Mouse (Mus musculus) limb, embryonic 15.5 days (tissue): Measurements from ENCODE around the gene Mylk. TPM values are rescaled to one million over a fixed set of nuclear protein-coding genes. Genes with fewer than 3 reads are reported as not detected.

Experiments used
- ATAC-seq: fragments of 200-750 bp; cut with Nextera tagmentation; 2 replicates; pipeline ENCODE4 v1.8.0; 2017; ENCODE audit warnings: low read depth, moderate TSS enrichment; ENCODE audit not compliant: insufficient number of reproducible peaks, low FRiP score, low TSS enrichment
- H3K27ac ChIP-seq: fragments of 300-500 bp; sonication (generic); 2 replicates; pipeline ENCODE4 v1.5.1; 2015; ENCODE audit warnings: moderate library complexity, mild to moderate bottlenecking, inconsistent platforms
- H3K27me3 ChIP-seq: fragments of 300-500 bp; sonication (generic); 2 replicates; pipeline ENCODE4 v1.6.1; 2015; ENCODE audit warnings: inconsistent platforms
- H3K36me3 ChIP-seq: fragments of 300-500 bp; sonication (generic); 2 replicates; pipeline ENCODE4 v1.6.1; 2015; ENCODE audit warnings: inconsistent platforms
- H3K4me1 ChIP-seq: fragments of 300-500 bp; sonication (generic); 2 replicates; pipeline ENCODE4 v1.6.1; 2015; ENCODE audit warnings: inconsistent platforms
- H3K4me2 ChIP-seq: fragments of 300-500 bp; sonication (generic); 2 replicates; pipeline ENCODE4 v1.6.1; 2015; ENCODE audit warnings: mild to moderate bottlenecking, inconsistent platforms
- H3K4me3 ChIP-seq: fragments of 300-500 bp; sonication (generic); 2 replicates; pipeline ENCODE4 v1.5.1; 2015; ENCODE audit warnings: mild to moderate bottlenecking, inconsistent platforms
- H3K9ac ChIP-seq: fragments of 300-500 bp; sonication (generic); 2 replicates; pipeline ENCODE4 v1.6.1; 2015; ENCODE audit warnings: inconsistent platforms
- H3K9me3 ChIP-seq: fragments of 300-500 bp; sonication (generic); 2 replicates; pipeline ENCODE4 v1.6.1; 2016; ENCODE audit warnings: inconsistent platforms
- WGBS: fragments of 180-500 bp; shearing (Covaris S2); methylation state at CpG from one replicate; pipeline ENCODE4 v1.1.7; 2015; 5-methylcytosine and 5-hydroxymethylcytosine counted together
- polyA plus RNA-seq: library from polyadenylated mRNA; unstranded; fragments of >200 nt; fragmentation: Nextera tagmentation; extraction: Ambion mirVana; gene quantifications from 2 replicates; pipeline ENCODE4 v1.2.1, GENCODE M21; 2015

The Mylk gene
- polyA plus RNA-seq, 1 experiment from 2014 or later, result 13.7 TPM

GRCm38 (mm10) chr16:34999016-34999415, 254.0 kb downstream of the Mylk start:
- Histone ChIP-seq H3K9ac (no peak overlapping the region), H3K27ac (no peak overlapping the region), H3K4me3 (no peak overlapping the region), H3K4me2 (no peak overlapping the region), H3K4me1 (peaks cover 29% of the 10 kb centered on the region), H3K27me3 (no peaks in the 10 kb centered on the region), H3K9me3 (no peaks in the 10 kb centered on the region), H3K36me3 (no peaks in the 10 kb centered on the region)
- 66% methylated on average over 3 of the region's 3 CpGs for WGBS
- ATAC-seq, result no peak

GRCm38 (mm10) chr16:34999986-35000385, 255.0 kb downstream of the Mylk start:
- peaks cover 23% of the 10 kb centered on the region for H3K4me1 ChIP-seq
- H3K4me3 ChIP-seq, result no peak overlapping the region
- no peaks in the 10 kb centered on the region for H3K36me3 ChIP-seq
- no peaks in the 10 kb centered on the region for H3K27me3 ChIP-seq
- WGBS, result 39% methylated on average over 11 of the region's 11 CpGs
- no peaks in the 10 kb centered on the region for H3K9me3 ChIP-seq
- no peak overlapping the region for H3K27ac ChIP-seq
- no peak overlapping the region for H3K9ac ChIP-seq
- ATAC-seq, result no peak
- H3K4me2 ChIP-seq, result no peak overlapping the region

- no peak for ATAC-seq
Observed at GRCm38 (mm10) chr16:35000923-35001560, 256.0 kb downstream of the Mylk start.

GRCm38 (mm10) chr16:35004356-35004755, 259.3 kb downstream of the Mylk start:
- Histone ChIP-seq H3K4me1 (peaks cover 14% of the 10 kb centered on the region), H3K9ac (no peak overlapping the region), H3K4me3 (no peak overlapping the region), H3K4me2 (no peak overlapping the region), H3K9me3 (no peaks in the 10 kb centered on the region), H3K27ac (no peak overlapping the region), H3K36me3 (no peaks in the 10 kb centered on the region), H3K27me3 (no peaks in the 10 kb centered on the region)
- no peak for ATAC-seq
- WGBS, result 80% methylated on average over 5 of the region's 5 CpGs

More at GRCm38 (mm10) chr16:35000923-35001560, 256.0 kb downstream of the Mylk start:
- no peak overlapping the region for H3K9ac ChIP-seq
- 3% methylated on average over 10 of the region's 10 CpGs for WGBS
- no peaks in the 10 kb centered on the region for H3K9me3 ChIP-seq
- peaks cover 16% of the 10 kb centered on the region for H3K4me1 ChIP-seq
- H3K4me3 ChIP-seq, result peak overlapping the region; percentile 15; the same call in 1 of the 2 replicates
- H3K4me2 ChIP-seq, result peak overlapping the region; percentile 39
- no peaks in the 10 kb centered on the region for H3K27me3 ChIP-seq
- H3K27ac ChIP-seq, result peak overlapping the region; percentile 47; the same call in 1 of the 2 replicates
- H3K36me3 ChIP-seq, result no peaks in the 10 kb centered on the region

- no peaks in the 10 kb centered on the region for H3K36me3 ChIP-seq
- H3K27ac ChIP-seq, result no peak overlapping the region
- ATAC-seq, result no peak
- no peak overlapping the region for H3K4me3 ChIP-seq
- H3K27me3 ChIP-seq, result no peaks in the 10 kb centered on the region
- 80% methylated on average over 2 of the region's 2 CpGs for WGBS
- no peaks in the 10 kb centered on the region for H3K9me3 ChIP-seq
- peaks cover 14% of the 10 kb centered on the region for H3K4me1 ChIP-seq
- no peak overlapping the region for H3K4me2 ChIP-seq
- no peak overlapping the region for H3K9ac ChIP-seq
Observed at GRCm38 (mm10) chr16:35004756-35005155, 259.7 kb downstream of the Mylk start.

- no peak for ATAC-seq
- H3K27me3 ChIP-seq, result no peaks in the 10 kb centered on the region
- H3K27ac ChIP-seq, result no peak overlapping the region
- H3K9ac ChIP-seq, result no peak overlapping the region
- no peaks in the 10 kb centered on the region for H3K9me3 ChIP-seq
- no peaks in the 10 kb centered on the region for H3K36me3 ChIP-seq
- H3K4me1 ChIP-seq, result peaks cover 3% of the 10 kb centered on the region
- H3K4me3 ChIP-seq, result no peak overlapping the region
- H3K4me2 ChIP-seq, result no peak overlapping the region
- WGBS, result 75% methylated on average over 5 of the region's 5 CpGs
Observed at GRCm38 (mm10) chr16:35006251-35006650, 261.2 kb downstream of the Mylk start.

GRCm38 (mm10) chr16:35007361-35007760, 262.4 kb downstream of the Mylk start:
- H3K4me2 ChIP-seq, result no peak overlapping the region
- H3K4me1 ChIP-seq, result no peaks in the 10 kb centered on the region
- no peaks in the 10 kb centered on the region for H3K9me3 ChIP-seq
- ATAC-seq, result no peak
- H3K36me3 ChIP-seq, result no peaks in the 10 kb centered on the region
- H3K4me3 ChIP-seq, result no peak overlapping the region
- no peak overlapping the region for H3K9ac ChIP-seq
- WGBS, result 68% methylated on average over 1 of the region's 1 CpGs
- no peaks in the 10 kb centered on the region for H3K27me3 ChIP-seq
- H3K27ac ChIP-seq, result no peak overlapping the region

- no peaks in the 10 kb centered on the region for H3K4me1 ChIP-seq
- no peak overlapping the region for H3K9ac ChIP-seq
- no peaks in the 10 kb centered on the region for H3K27me3 ChIP-seq
- H3K27ac ChIP-seq, result no peak overlapping the region
- ATAC-seq, result no peak
- no peak overlapping the region for H3K4me2 ChIP-seq
- no peak overlapping the region for H3K4me3 ChIP-seq
- H3K9me3 ChIP-seq, result no peaks in the 10 kb centered on the region
- H3K36me3 ChIP-seq, result no peaks in the 10 kb centered on the region
Observed at GRCm38 (mm10) chr16:35008447-35008846, 263.4 kb downstream of the Mylk start.

- 85% methylated on average over 2 of the region's 2 CpGs for WGBS
- ATAC-seq, result no peak
- no peak overlapping the region for H3K4me2 ChIP-seq
- no peak overlapping the region for H3K9ac ChIP-seq
- H3K36me3 ChIP-seq, result no peaks in the 10 kb centered on the region
- no peaks in the 10 kb centered on the region for H3K9me3 ChIP-seq
- no peaks in the 10 kb centered on the region for H3K27me3 ChIP-seq
- no peak overlapping the region for H3K4me3 ChIP-seq
- no peak overlapping the region for H3K27ac ChIP-seq
- no peaks in the 10 kb centered on the region for H3K4me1 ChIP-seq
Observed at GRCm38 (mm10) chr16:35013501-35013900, 268.5 kb downstream of the Mylk start.

- Histone ChIP-seq H3K27me3 (peaks cover 15% of the 10 kb centered on the region; the same call in 1 of the 2 replicates), H3K9ac (no peak overlapping the region), H3K4me2 (no peak overlapping the region), H3K36me3 (no peaks in the 10 kb centered on the region), H3K9me3 (no peaks in the 10 kb centered on the region), H3K4me3 (no peak overlapping the region), H3K27ac (no peak overlapping the region), H3K4me1 (no peaks in the 10 kb centered on the region)
- 58% methylated on average over 3 of the region's 3 CpGs for WGBS
- no peak for ATAC-seq
Observed at GRCm38 (mm10) chr16:35016491-35016890, 271.5 kb downstream of the Mylk start.

- no peak overlapping the region for H3K9ac ChIP-seq
- no peak overlapping the region for H3K4me2 ChIP-seq
- ATAC-seq, result no peak
- H3K27me3 ChIP-seq, result peaks cover 15% of the 10 kb centered on the region; the same call in 1 of the 2 replicates
- H3K36me3 ChIP-seq, result no peaks in the 10 kb centered on the region
- no peak overlapping the region for H3K27ac ChIP-seq
- no peak overlapping the region for H3K4me3 ChIP-seq
- H3K4me1 ChIP-seq, result no peaks in the 10 kb centered on the region
- H3K9me3 ChIP-seq, result no peaks in the 10 kb centered on the region
- 83% methylated on average over 1 of the region's 1 CpGs for WGBS
Observed at GRCm38 (mm10) chr16:35018470-35018974, 273.5 kb downstream of the Mylk start.

GRCm38 (mm10) chr16:35021903-35022241, 276.9 kb downstream of the Mylk start:
- Histone ChIP-seq H3K36me3 (no peaks in the 10 kb centered on the region), H3K4me3 (peak overlapping the region; percentile 99), H3K27ac (no peak overlapping the region), H3K9me3 (no peaks in the 10 kb centered on the region), H3K27me3 (peaks cover 15% of the 10 kb centered on the region; the same call in 1 of the 2 replicates), H3K4me1 (no peaks in the 10 kb centered on the region), H3K4me2 (peak overlapping the region; percentile 61), H3K9ac (no peak overlapping the region)
- WGBS, result 54% methylated on average over 5 of the region's 5 CpGs
- no peak for ATAC-seq
